Mouse (Mus musculus) bone marrow macrophage, adult 2 months (primary cell): ENCODE measurements around the gene Cel.

Source experiments
- CTCF ChIP-seq: IDR thresholded peaks from 2 replicates; pipeline ENCODE4 v1.5.1; 2012; ENCODE audit warnings: low read depth, mild to moderate bottlenecking, low read length, moderate library complexity
- POLR2A ChIP-seq: IDR thresholded peaks from 2 replicates; pipeline ENCODE4 v1.6.1; 2012; ENCODE audit warnings: mild to moderate bottlenecking, low read depth, low read length, borderline replicate concordance

DNA sequence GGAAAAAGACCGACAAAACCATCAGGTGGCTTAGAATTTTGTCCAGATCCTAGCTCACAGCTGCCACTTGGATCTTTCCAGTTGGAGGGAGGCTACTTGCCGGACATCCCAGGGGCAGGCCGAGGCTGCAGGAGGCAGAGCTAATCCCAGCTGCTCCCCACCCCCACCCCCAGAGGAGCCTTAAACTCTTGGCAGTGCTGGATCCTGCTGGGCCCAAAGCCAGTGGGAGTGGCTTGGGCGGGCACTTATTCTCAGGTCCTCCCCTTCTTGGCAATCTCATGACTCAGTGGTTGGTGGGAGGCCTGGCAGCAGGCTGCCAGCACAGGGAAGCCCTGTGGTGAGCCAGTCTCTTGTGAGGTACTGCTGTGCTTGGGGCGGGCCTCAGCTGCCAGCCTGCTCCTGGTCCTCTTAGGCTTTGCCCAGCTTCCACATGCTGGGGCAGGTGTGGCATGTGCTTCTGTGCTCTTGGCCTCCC, 39.5 kb downstream of the Cel start:
- TF ChIP-seq CTCF, result no peak
- TF ChIP-seq POLR2A, result no peak
